Mouse (Mus musculus) cerebellum, adult 2 months (tissue): ENCODE data around the gene Tbc1d19.

ENCODE experiments used
- CTCF ChIP-seq: fragments of 200-500 bp; IDR thresholded peaks from 2 replicates; pipeline ENCODE4 v1.5.1; 2011; ENCODE audit warnings: low read depth, mild to moderate bottlenecking, control low read depth, low read length, moderate library complexity, borderline replicate concordance; ENCODE audit not compliant: insufficient read depth
- POLR2A ChIP-seq: fragments of 200-500 bp; IDR thresholded peaks from 2 replicates; pipeline ENCODE4 v1.6.1; 2011; ENCODE audit warnings: low read length, control low read depth, borderline replicate concordance; ENCODE audit not compliant: insufficient read depth

- TF ChIP-seq CTCF (no peak), POLR2A (no peak)
Observed at GRCm38 (mm10) chr5:53865146-53865545, 55.7 kb downstream of the Tbc1d19 start.
